Comparison of ENCODE assay signal across 7 mouse cellular contexts in the genomic region with DNA sequence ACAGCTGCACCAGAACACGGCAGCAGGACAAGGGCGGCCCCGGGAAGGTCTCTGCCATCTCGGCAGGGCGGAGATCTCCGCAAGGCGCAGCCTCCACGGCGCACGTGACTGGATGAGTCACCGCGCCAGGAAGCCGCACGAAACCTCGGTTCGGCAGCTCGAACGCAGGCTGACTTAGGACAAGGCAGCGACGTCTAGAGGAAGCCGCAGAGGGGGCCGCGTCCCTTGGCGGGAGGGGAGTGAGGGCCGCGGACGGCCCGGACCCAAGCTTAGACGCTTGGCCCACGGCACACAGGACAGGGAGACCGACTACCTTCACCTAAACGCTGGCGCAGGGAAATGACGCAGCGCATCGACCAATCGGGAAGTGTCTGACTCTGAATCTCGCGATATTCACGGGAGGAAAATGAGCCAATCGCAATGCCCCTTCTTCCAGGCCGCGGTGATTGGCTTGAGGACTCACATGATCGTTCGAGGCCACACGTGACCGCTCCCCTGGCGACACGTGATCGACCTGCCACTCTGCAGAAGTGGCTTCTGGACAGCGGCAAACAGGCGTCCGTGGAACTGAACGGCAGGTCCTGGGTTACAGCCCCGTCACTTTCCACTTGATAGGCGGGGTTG. TPM values are rescaled to one million over a fixed set of nuclear protein-coding genes. Genes with fewer than 3 reads are reported as not detected.
DNase-seq lines count a peak whose midpoint lies in the region; ATAC-seq lines count a peak whose summit lies in the region.

No protein-coding gene starts in this region.

- peak overlapping the region; percentile 85 for H3K4me2 ChIP-seq in intestine, embryonic 16.5 days (ENCODE audit: low read depth, low read length)
- peak overlapping the region; percentile 62 for H3K4me2 ChIP-seq in midbrain, embryonic 11.5 days

- peak; percentile 99 for DNase-seq in adrenal gland, adult 8-10 months
- peak; percentile 99 for DNase-seq in embryo, embryonic 9.5 days (ENCODE audit: extremely low spot score)
- DNase-seq in gastrocnemius, postnatal 4 days (ENCODE audit: low spot score in 2 of 2), result peak; percentile 93 to 97
- DNase-seq in left cerebral cortex, postnatal 36 days (ENCODE audit: low spot score in 2 of 2), result peak; percentile 99 to 100
- peak; percentile 100 for DNase-seq in midbrain, embryonic 11.5 days (ENCODE audit: low spot score, missing footprints)
- DNase-seq in skeletal muscle tissue, adult 2 months (ENCODE audit: low read depth, low spot score), result peak; percentile 100

- peak overlapping the region; percentile 63 for H3K4me3 ChIP-seq in intestine, embryonic 16.5 days (ENCODE audit: low read length)
- H3K4me3 ChIP-seq in midbrain, embryonic 11.5 days (ENCODE audit: low read depth, low read length), result peak overlapping the region; percentile 88

- H3K9me3 ChIP-seq in intestine, embryonic 16.5 days (ENCODE audit: control insufficient read depth, low read length), result no peaks in the 10 kb centered on the region
- H3K9me3 ChIP-seq in midbrain, embryonic 11.5 days (ENCODE audit: control insufficient read depth, low read length), result no peaks in the 10 kb centered on the region

- H3K36me3 ChIP-seq in intestine, embryonic 16.5 days (ENCODE audit: control insufficient read depth, insufficient read depth, low read length), result no peaks in the 10 kb centered on the region
- H3K36me3 ChIP-seq in midbrain, embryonic 11.5 days (ENCODE audit: control insufficient read depth, insufficient read depth, low read length), result no peaks in the 10 kb centered on the region

- no peaks in the 10 kb centered on the region for H3K27me3 ChIP-seq in intestine, embryonic 16.5 days (replicated peaks; ENCODE audit: control insufficient read depth, insufficient read depth, low read length)
- H3K27me3 ChIP-seq in midbrain, embryonic 11.5 days (ENCODE audit: control insufficient read depth, insufficient read depth, low read length), result no peaks in the 10 kb centered on the region

- H3K9ac ChIP-seq in intestine, embryonic 16.5 days (ENCODE audit: low read depth, low read length), result peak overlapping the region; percentile 89
- H3K9ac ChIP-seq in midbrain, embryonic 11.5 days (ENCODE audit: low read length), result peak overlapping the region; percentile 91

- H3K27ac ChIP-seq in intestine, embryonic 16.5 days (ENCODE audit: low read length), result peak overlapping the region; percentile 94
- peak overlapping the region; percentile 54; the same call in 1 of the 2 replicates for H3K27ac ChIP-seq in midbrain, embryonic 11.5 days (ENCODE audit: low read depth, low read length)

- intact Hi-C loops in left cerebral cortex, postnatal 36 days (cut with DNase I), result no loop called here

- H3K4me1 ChIP-seq in intestine, embryonic 16.5 days (ENCODE audit: control insufficient read depth, insufficient read depth, low read length), result peaks cover 10% of the 10 kb centered on the region
- peaks cover 9% of the 10 kb centered on the region for H3K4me1 ChIP-seq in midbrain, embryonic 11.5 days (ENCODE audit: control insufficient read depth, insufficient read depth, low read length)

- ATAC-seq in intestine, embryonic 16.5 days, result peak; percentile 97
- ATAC-seq in midbrain, embryonic 11.5 days (ENCODE audit: low FRiP score), result peak; percentile 97

- under 1% methylated on average over 56 of the region's 56 CpGs for WGBS in intestine, embryonic 16.5 days
- WGBS in midbrain, embryonic 11.5 days, result under 1% methylated on average over 56 of the region's 56 CpGs

RNA-seq across cellular contexts. Expression of a gene that starts 9.9 kb away (rescaled TPM):
- 100 to 1,000 TPM; 133 to 190 (median 158) TPM for total RNA-seq in adrenal gland, adult 8-10 months (2022)
- 100 to 1,000 TPM; 102 to 121 TPM for total RNA-seq in gastrocnemius, postnatal 4 days (2021)
- 32.5 and 36.1 TPM in 2 replicates for polyA plus RNA-seq in intestine, embryonic 16.5 days (2015; fragmentation: Nextera tagmentation; extraction: Ambion mirVana)
- 100 to 1,000 TPM; 323 to 329 TPM for total RNA-seq in left cerebral cortex, postnatal 36 days (2021)
- 74.9 and 83.1 TPM in 2 replicates for polyA plus RNA-seq in midbrain, embryonic 11.5 days (2014; fragmentation: Nextera tagmentation; extraction: Ambion mirVana)

Comparison
In these comparisons a context has a peak if more than half of its experiments do, and no peak if none do; other contexts are left out.
1. Peak in every context shown above with its lines: DNase-seq, ATAC-seq, H3K4me3 ChIP-seq and H3K27ac ChIP-seq.